Mouse (Mus musculus): ENCODE data around the gene Pdcd2. TPM values are rescaled to one million over a fixed set of nuclear protein-coding genes. Genes with fewer than 3 reads are reported as not detected.
"Not testable (repeated sequence)": the region's sequence is repeated elsewhere in the genome, so short reads cannot be mapped to it uniquely, and the experiment has no call there.

Gene Pdcd2
- polyA plus RNA-seq, 1 experiment, result 35.3 TPM

- no peaks in the 10 kb centered on the region for H3K27me3 ChIP-seq (ENCODE audit: control insufficient read depth, insufficient read depth, low read length)
- H3K36me3 ChIP-seq (ENCODE audit: control insufficient read depth, insufficient read depth, low read length), result no peaks in the 10 kb centered on the region; the same call in 1 of the 2 replicates
- H3K4me1 ChIP-seq (ENCODE audit: control insufficient read depth, insufficient read depth, insufficient read length, low read length), result no peaks in the 10 kb centered on the region
- no peak overlapping the region for H3K27ac ChIP-seq (ENCODE audit: insufficient read depth, low read depth, low read length)
- no peak overlapping the region for H3K4me3 ChIP-seq (ENCODE audit: low read depth, low read length)
- WGBS, result 79% methylated on average over 4 of the region's 4 CpGs
- TF ChIP-seq POLR2A (IDR thresholded peaks at IDR 0.05; ENCODE audit: low read depth, low read length) (no peak), CTCF (IDR thresholded peaks at IDR 0.05; ENCODE audit: extremely low read depth, insufficient read length, insufficient replicate concordance, low read depth, low read length) (no peak)
Observed at GRCm38 (mm10) chr17:15546440-15546839, 19.3 kb upstream of the Pdcd2 start.

DNA sequence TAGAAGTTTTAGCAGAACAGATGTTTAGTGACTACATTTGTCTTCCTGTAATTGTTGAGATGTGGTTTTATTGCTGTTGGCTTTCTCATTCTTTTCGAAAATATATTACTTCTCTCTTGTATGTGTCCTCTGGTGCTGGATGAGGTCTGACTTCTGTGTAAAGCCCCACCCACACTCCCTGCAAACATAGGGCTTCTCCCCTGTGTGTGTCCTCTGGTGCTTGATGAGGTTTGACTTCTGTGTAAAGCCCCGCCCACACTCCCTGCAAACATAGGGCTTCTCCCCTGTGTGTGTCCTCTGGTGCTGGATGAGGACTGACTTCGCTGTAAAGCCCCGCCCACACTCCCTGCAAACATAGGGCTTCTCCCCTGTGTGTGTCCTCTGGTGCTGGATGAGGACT, 16.8 kb upstream of the Pdcd2 start:
- not testable (repeated sequence) for H3K4me3 ChIP-seq (ENCODE audit: low read depth, low read length); H3K4me1 ChIP-seq (ENCODE audit: control insufficient read depth, insufficient read depth, insufficient read length, low read length); H3K27me3 ChIP-seq (ENCODE audit: control insufficient read depth, insufficient read depth, low read length); H3K36me3 ChIP-seq (ENCODE audit: control insufficient read depth, insufficient read depth, low read length); H3K27ac ChIP-seq (ENCODE audit: insufficient read depth, low read depth, low read length)
- 78% methylated on average over 4 of the region's 4 CpGs for WGBS

DNA sequence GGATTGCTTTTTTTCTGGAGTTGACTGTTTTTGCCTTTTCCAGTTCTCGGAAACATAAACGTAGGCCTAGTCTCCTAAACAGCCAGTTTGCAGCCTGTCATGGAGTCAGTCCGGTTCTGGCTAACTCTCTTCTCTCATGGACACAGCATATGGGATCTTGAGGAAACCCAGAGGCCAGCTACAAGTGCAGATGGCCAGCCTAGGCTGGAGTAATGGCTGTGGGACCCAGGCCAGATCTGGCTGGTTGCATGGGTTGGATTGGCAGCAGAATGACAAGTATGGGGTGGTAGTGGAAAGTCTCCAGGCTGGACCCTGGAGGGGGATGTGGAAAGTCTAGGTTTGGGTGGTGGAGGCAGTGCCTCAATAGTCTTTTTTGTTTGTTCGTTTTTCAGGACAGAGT, 13.2 kb upstream of the Pdcd2 start:
- H3K36me3 ChIP-seq (ENCODE audit: control insufficient read depth, insufficient read depth, low read length), result no peaks in the 10 kb centered on the region
- WGBS, result 71% methylated on average over 4 of the region's 4 CpGs
- no peak for TF ChIP-seq CTCF (IDR thresholded peaks at IDR 0.05; ENCODE audit: extremely low read depth, insufficient read length, insufficient replicate concordance, low read depth, low read length)
- no peak for TF ChIP-seq POLR2A (IDR thresholded peaks at IDR 0.05; ENCODE audit: low read depth, low read length)

DNA sequence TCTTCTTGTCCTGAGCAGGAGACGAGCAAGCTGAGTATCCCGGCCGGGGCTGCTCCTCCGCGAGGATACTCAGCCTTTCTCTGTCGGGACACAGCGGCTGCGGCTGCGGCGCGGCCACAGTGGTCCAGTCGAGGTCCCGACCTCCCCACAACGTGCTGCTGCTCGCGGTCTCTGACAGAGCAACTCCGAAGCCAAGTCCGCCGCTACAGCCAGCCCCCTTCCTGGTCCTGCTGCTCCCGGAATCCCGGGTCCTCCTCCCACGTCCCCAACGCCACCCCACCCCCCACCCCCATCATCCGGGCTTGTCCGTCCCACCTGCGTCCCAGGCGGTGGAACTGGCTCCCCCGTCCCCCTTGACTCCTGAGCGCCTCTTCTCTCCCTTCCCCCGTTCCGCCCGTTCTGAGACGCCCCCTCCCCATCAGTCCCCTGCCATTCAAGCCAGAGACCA, 9.4 kb upstream of the Pdcd2 start:
- H3K4me3 ChIP-seq (ENCODE audit: low read depth, low read length), result peak overlapping the region; percentile 55
- WGBS, result 2% methylated on average over 33 of the region's 33 CpGs
- TF ChIP-seq POLR2A (IDR thresholded peaks at IDR 0.05; ENCODE audit: low read depth, low read length) (no peak), CTCF (IDR thresholded peaks at IDR 0.05; ENCODE audit: extremely low read depth, insufficient read length, insufficient replicate concordance, low read depth, low read length) (no peak)
- H3K4me1 ChIP-seq (ENCODE audit: control insufficient read depth, insufficient read depth, insufficient read length, low read length), result peaks cover 4% of the 10 kb centered on the region
- H3K27me3 ChIP-seq (ENCODE audit: control insufficient read depth, insufficient read depth, low read length), result peaks cover 9% of the 10 kb centered on the region; the same call in 1 of the 2 replicates
- H3K27ac ChIP-seq (ENCODE audit: insufficient read depth, low read depth, low read length), result no peak overlapping the region
- H3K36me3 ChIP-seq (ENCODE audit: control insufficient read depth, insufficient read depth, low read length), result no peaks in the 10 kb centered on the region

More for the DNA sequence above, 13.2 kb upstream of the Pdcd2 start:
- Histone ChIP-seq H3K27me3 (ENCODE audit: control insufficient read depth, insufficient read depth, low read length) (peaks cover 9% of the 10 kb centered on the region; the same call in 1 of the 2 replicates), H3K4me3 (ENCODE audit: low read depth, low read length) (no peak overlapping the region), H3K4me1 (ENCODE audit: control insufficient read depth, insufficient read depth, insufficient read length, low read length) (peaks cover 4% of the 10 kb centered on the region), H3K27ac (ENCODE audit: insufficient read depth, low read depth, low read length) (no peak overlapping the region)

DNA sequence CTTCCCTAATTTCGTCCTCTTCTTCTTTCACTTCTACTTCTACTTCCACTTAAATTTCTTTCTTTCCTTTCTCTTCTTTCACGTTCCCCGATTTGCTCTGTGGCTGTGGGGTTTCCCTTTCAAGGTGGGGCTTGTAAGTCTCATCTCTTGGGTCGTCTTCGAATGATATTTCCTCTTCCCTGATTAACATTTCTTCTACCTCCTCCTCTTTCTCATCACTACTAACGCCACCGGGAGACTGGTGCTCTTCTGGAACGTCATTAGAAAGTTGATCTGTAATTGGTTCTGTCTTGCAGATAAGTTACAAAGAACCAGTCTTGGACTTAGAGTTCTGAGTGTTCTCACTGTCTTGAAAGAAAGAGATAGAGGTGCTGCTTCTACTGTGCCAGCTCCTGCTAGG, 8.8 kb upstream of the Pdcd2 start:
- Histone ChIP-seq H3K27ac (ENCODE audit: insufficient read depth, low read depth, low read length) (no peak overlapping the region), H3K36me3 (ENCODE audit: control insufficient read depth, insufficient read depth, low read length) (no peaks in the 10 kb centered on the region), H3K4me1 (ENCODE audit: control insufficient read depth, insufficient read depth, insufficient read length, low read length) (peaks cover 4% of the 10 kb centered on the region), H3K4me3 (ENCODE audit: low read depth, low read length) (peak overlapping the region; percentile 55), H3K27me3 (ENCODE audit: control insufficient read depth, insufficient read depth, low read length) (peaks cover 9% of the 10 kb centered on the region; the same call in 1 of the 2 replicates)
- TF ChIP-seq CTCF (IDR thresholded peaks at IDR 0.05; ENCODE audit: extremely low read depth, insufficient read length, insufficient replicate concordance, low read depth, low read length) (no peak), POLR2A (IDR thresholded peaks at IDR 0.05; ENCODE audit: low read depth, low read length) (no peak)
- 11% methylated on average over 8 of the region's 8 CpGs for WGBS

DNA sequence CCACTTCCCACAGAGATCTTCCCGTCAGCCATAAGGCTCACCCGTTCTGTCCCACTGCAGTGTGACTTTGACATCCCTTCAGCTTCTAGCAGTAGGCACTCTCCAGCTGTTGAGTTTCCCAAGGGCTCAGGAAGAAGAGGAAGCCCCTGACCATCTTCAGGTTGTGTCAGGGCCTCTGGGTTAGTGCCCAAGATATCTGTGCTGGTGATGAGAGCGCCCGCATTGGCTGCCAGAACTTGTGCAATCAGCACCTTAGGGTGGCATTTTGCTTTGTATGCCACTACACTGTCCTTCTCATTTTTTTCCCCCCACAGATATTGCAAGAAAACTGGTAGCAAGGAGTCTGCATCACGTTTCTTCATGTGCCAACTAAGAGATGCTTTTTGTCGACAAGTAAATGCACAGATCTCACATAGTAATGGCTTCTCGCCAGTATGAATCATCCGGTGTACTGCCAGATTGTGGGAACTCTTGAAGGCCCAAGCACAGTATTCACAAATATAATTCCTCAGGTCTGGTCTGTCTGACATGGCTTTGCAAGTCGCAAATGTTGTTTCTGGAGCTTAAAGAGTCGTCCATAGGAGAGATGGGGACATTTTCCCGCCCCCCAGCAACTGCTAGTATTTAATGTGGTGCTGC, 8.2 kb upstream of the Pdcd2 start:
- Histone ChIP-seq H3K4me3 (ENCODE audit: low read depth, low read length) (no peak overlapping the region), H3K27me3 (ENCODE audit: control insufficient read depth, insufficient read depth, low read length) (peaks cover 9% of the 10 kb centered on the region; the same call in 1 of the 2 replicates), H3K4me1 (ENCODE audit: control insufficient read depth, insufficient read depth, insufficient read length, low read length) (peaks cover 4% of the 10 kb centered on the region), H3K36me3 (ENCODE audit: control insufficient read depth, insufficient read depth, low read length) (no peaks in the 10 kb centered on the region), H3K27ac (ENCODE audit: insufficient read depth, low read depth, low read length) (no peak overlapping the region)
- TF ChIP-seq POLR2A (IDR thresholded peaks at IDR 0.05; ENCODE audit: low read depth, low read length), result no peak
- TF ChIP-seq CTCF (IDR thresholded peaks at IDR 0.05; ENCODE audit: extremely low read depth, insufficient read length, insufficient replicate concordance, low read depth, low read length), result no peak
- WGBS, result 66% methylated on average over 11 of the region's 11 CpGs

GRCm38 (mm10) chr17:15530141-15530540, 3.0 kb upstream of the Pdcd2 start:
- Histone ChIP-seq H3K27me3 (ENCODE audit: control insufficient read depth, insufficient read depth, low read length) (no peaks in the 10 kb centered on the region), H3K27ac (ENCODE audit: insufficient read depth, low read depth, low read length) (no peak overlapping the region), H3K4me3 (ENCODE audit: low read depth, low read length) (no peak overlapping the region), H3K36me3 (ENCODE audit: control insufficient read depth, insufficient read depth, low read length) (no peaks in the 10 kb centered on the region), H3K4me1 (ENCODE audit: control insufficient read depth, insufficient read depth, insufficient read length, low read length) (peaks cover 2% of the 10 kb centered on the region; the same call in 1 of the 2 replicates)
- whole genome bisulfite sequencing, result 35% methylated on average over 5 of the region's 5 CpGs
- TF ChIP-seq CTCF (IDR thresholded peaks at IDR 0.05; ENCODE audit: extremely low read depth, insufficient read length, insufficient replicate concordance, low read depth, low read length), result peak; percentile 33; the same call in 1 of the 2 replicates
- no peak for TF ChIP-seq POLR2A (IDR thresholded peaks at IDR 0.05; ENCODE audit: low read depth, low read length)

Data from small intestine, adult 2 months (tissue).